Mouse (Mus musculus) T-helper 17 cell (primary cell): ENCODE data around the gene Tmbim6.
"Not testable (repeated sequence)": the region's sequence is repeated elsewhere in the genome, so short reads cannot be mapped to it uniquely, and the experiment has no call there.

ENCODE experiments used
- in situ Hi-C, 2 experiments: fragments of 300-600 bp; cut with MboI, MseI; formaldehyde crosslinking; loops; 1 replicate in 1 of 2; 2 replicates in 1 of 2; pipeline ENCODE4 v1.15.1; 2025; ENCODE audit warnings: high pct_unique_total_duplicates in 2 of 2

Tmbim6 gene

DNA sequence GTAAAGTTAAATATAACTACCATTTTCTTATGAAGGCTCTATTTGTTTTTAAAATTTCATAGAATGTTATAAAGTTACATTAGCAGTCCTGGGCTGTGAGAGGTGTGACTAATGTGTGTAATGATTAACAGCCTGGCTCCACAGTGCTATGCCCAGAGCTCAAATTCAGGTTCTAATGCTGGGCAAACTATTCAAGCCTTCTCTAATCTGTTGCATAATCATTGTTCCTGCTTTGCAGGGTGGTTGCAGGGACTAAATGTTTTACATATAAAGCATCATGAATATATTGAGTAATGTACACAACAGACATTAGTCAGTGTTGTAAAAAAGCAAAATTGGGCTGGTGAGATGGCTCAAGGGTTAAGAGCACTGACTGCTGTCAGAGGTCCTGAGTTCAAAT, 9.8 kb upstream of the Tmbim6 start:
- in situ Hi-C loops: no loop called here

DNA sequence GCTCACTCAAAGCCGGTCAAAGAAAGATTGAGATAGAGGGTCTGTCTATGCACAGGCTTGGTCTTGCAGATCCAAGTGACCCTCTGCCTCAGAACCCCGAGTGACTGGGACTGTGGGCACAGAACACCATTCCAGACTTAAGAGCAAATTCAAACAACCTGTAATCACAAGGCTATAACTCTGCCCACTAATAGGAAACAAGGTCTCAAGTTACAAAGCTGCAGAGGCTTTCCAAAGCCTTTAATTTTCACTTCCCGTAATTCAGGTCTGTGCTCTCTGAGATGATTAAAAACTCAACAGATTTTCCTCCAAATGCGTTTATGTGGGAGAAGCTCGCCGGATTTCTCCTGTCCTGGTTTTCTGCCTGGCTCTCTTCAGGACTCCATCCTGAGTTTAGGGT, 8.6 kb upstream of the Tmbim6 start:
- in situ Hi-C loops: no loop called here

DNA sequence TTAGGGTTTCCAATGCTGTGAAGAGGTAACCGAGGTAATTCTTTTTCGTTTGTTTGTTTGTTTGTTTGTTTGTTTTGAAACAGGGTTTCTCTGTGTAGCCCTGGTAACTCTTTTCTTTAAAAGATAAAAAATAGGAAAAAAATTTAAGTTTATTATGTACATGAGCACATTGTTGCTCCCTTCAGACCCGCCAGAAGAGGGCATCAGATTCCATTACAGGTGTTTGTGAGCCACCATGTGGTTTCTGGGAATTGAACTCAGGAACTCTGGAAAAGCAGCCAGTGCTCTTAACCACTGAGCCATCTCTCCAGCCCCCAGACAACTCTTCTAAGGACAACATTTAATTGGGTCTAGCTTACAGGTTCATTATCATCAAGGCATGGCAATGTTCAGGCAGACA, 6.6 kb upstream of the Tmbim6 start:
- in situ Hi-C loops: not testable (repeated sequence)

DNA sequence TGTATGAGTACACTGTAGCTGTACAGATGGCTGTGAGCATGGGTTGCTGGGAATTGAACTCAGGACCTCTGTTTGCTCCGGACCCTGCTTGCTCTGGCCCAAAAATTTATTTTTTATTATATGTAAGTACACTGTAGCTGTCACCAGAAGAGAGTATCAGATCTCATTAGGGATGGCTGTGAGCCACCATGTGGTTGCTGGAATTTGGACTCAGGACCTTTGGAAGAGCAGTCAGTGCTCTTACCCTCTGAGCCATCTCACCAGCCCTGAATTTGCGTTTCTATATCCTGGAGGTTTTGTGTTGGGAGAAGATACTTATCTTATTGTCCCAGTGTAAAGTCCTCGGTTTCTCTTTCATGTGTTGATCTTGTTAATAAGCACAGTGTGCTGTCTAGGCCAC, 5.9 kb upstream of the Tmbim6 start:
- in situ Hi-C loops: no loop called here

DNA sequence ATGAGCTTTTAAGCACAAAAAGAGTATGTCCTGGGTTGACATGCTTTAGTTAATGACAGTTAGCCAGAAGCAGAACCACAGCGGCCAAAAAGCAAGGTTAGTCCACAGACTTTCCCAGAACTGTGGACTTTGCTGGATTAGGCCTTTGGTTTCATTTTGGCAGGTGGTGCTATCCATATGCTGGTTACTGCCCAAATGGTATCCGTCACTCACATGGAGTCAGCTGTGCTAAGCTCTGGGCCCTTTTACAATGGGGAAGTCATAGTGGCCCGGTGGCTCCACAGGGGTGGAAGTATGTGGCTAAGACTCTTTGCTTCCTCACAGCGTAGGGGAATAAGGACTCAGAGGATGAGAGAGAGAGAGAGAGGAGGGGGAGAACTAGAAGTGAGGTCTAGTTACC, 4.7 kb upstream of the Tmbim6 start:
- in situ Hi-C loops: no loop called here

DNA sequence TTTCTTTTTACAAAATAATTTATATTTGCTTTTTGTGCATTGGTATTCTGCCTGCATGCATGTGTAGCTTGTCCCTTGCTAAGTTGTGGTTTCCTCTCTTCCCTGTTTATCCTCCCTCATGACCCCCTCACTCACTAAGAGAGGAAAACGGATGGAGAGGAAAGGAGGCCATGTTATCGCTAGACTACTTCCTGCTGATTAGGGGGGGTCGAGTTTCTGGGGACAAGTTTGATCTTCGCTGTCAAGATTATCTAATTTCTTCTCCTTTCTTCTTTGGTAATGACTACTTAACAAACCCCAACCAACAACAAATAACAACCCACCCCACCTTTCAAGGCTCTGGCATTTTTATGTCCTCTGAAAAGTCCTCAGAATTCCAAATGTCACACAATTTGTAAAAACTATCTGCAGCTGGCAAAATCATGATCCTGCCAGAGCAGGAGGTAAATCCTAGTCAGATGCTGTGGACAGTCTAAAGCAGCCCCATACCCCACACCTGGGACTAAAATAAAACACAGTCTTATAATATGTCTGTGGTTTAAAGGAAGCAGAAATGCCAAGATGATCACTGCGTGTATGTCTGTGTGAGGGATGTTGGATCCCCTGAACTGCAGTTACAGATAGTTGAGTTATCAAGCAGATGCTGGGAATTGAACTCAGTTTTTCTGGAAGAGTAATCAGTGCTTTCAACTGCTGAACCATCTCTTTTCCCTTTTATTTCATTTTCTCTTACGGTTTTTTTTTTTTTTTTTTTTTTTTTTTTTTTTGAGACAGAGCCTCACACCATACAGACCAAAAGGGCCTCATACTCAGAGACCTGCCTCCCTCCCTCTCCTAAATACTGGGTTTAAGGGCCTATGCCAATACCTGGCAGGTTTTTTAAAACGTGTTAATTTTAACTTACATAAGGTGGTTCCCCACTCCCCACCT, 1.9 kb upstream of the Tmbim6 start:
- in situ Hi-C loops: no loop called here

DNA sequence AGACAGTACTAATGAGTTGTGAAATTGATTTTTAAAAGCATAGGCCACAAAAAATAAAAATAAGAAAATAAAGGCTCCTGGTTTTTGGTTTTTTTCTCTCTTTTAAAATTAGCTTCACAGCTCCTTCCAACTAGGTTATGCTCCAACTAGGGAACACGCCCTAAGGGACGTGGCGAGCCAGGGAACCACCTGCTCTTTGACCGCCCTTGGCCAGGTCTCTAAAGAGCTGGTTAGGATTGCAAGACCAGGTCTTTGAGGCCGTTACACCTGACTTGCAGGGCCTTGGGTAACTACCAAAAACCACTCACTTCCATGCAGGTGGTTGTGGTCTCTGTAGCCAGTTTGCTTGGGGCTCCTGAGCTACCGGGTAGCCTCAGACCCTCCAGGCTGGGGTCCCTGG, 707 bp upstream of the Tmbim6 start:
- in situ Hi-C loops: no loop called here

DNA sequence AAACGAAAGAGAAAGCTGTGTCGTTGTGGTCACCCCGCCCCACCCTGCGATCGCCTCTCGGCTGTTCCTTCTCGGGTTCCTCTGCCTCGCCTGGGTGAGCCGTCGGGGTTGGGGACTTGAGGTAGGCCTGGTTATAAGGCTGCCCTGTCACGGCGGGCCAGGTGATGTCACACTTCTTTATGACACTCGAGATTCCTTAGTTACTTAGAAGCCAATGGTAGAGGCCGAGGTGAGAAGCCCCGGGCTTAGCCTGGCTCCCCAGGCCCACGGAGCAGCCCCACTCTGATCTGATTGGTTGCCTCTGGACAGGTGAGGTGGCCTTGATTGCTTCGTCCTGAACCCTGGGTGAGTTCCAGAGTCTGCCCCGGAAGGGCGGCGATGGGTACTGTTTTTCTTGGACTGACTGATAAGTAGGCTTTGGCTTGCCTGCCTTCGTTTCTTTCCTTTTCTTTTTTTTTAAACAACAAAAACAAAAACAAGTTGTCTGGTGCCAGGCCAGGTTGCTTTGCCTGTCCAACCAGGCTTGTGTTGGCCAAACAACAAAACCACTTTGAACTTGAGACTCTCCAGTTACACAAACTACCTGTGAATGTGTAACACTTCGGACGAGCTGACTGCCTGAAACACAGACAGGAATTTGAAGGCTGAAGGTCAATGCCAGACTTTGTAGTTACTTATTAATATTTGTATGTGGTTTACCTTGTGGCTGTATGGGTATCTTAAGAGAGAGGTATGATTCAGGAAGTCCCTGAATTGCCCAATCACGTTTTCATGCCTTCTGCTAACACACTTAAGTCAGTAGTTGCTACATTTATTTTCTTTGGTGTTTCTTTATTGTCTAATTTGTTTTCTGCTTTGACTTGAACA, 937 bp downstream of the Tmbim6 start:
- in situ Hi-C loops: no loop called here

DNA sequence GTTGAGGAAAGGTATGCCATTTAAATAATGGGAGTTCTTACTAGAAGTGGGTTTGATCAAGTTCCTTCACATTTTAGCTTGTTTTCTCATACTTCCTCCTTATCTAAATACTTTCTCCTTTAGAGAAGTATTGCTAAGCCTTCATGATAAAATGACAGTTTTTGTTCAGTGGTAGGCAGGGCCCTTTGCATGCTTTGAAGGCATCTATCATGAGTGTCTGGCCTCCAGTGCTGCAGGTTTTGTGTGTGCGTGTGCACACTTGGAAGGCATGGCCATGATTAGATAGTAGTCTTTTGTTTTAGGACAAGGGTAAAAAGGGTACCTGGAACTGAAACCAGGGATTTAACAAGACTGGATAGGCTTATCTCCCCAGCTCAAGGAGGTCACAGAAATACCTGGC, 3.8 kb downstream of the Tmbim6 start:
- in situ Hi-C loops: no loop called here

DNA sequence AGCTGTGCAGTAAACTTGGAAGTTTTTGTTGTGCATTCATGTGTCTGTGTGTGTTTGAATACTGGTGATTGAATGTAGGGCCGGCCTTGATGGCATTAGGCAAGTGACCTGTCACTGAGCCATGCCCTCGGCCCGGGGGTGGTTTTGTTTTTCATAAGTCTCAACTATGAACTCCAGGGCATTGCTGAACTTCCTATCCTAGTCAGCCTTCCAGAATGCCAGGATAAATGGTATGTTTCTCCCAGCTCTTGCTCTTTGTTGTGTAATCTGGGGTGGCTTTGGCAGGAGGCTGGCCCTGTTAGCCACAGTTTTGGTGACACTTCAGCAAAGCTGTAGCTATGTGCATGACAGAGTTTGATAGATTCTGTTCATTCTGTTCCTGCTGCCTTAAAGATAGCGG, 4.2 kb downstream of the Tmbim6 start:
- in situ Hi-C loops: no loop called here

DNA sequence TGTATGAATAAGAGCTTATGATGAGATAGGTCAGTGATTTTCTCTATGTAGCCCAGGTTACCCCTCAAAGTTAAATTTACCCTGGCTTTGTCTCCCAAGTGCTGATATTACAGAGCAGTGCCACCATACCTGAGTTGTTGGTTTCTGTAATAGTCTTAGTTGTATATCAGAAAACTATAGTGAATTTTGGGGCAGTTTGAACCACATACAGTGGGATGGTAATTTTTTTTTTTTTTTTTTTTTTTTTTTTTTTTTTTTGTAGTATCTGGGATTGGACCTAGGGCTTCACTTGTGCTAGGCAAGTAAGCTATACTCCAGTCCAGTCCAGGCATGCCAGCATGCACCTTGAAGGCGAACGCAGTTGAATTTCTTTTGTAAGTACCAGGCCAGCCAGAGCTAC, 4.9 kb downstream of the Tmbim6 start:
- in situ Hi-C loops: no loop called here

DNA sequence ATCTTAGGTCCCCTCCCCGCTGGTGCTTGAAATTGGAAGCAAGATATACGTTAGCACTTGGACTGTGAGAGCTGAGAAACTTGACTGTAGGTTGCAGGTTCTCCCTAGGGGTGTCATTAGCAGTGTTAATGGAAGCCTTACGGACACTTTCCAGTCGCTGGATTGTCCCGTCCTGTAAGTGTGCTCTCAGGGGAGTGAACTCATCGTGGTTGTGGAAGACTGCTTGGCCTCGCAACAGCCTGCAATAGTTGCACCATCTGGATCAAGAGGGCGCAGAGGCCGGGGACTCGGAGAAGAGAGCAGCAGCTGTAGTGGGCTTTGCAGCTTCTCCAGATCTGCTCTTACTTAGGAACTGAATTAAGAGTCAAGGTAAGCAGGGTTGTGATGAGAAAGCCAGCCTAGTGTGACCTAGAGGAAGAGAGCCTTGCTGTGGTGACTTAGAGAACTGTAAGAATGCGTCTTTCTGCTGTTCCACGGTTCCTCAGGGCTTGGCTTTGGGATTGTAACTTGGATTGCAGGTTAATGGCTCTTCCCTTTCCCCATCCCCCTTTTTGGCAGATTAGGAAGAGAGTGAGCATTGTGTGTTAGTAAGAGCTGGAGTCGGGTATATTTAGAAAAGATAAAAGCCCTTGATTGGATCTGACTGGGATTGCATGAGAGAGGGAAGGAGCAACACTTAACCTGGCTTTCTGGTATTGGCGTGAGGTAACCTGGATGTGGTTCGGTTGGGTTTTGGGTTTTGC, 7.0 kb downstream of the Tmbim6 start:
- in situ Hi-C loops: no loop called here

DNA sequence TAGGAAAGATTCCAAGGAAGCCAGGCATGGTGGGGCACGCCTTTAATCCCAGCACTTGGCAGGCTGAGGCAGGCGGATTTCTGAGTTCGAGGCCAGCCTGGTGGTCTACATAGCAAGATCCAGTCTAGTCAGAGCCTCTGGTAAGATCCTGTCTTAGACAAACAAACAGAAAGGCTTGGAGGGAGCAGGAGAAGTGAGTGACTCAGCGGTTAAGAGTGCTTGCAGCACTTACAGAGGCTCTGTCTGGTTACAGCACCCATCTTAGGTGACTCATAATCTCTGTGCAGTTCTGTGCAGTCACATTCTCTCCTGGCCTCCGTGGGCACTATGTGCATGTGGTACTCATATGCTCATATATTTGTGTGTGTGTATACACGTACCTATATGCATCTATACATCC, 7.9 kb downstream of the Tmbim6 start:
- in situ Hi-C loops: no loop called here

DNA sequence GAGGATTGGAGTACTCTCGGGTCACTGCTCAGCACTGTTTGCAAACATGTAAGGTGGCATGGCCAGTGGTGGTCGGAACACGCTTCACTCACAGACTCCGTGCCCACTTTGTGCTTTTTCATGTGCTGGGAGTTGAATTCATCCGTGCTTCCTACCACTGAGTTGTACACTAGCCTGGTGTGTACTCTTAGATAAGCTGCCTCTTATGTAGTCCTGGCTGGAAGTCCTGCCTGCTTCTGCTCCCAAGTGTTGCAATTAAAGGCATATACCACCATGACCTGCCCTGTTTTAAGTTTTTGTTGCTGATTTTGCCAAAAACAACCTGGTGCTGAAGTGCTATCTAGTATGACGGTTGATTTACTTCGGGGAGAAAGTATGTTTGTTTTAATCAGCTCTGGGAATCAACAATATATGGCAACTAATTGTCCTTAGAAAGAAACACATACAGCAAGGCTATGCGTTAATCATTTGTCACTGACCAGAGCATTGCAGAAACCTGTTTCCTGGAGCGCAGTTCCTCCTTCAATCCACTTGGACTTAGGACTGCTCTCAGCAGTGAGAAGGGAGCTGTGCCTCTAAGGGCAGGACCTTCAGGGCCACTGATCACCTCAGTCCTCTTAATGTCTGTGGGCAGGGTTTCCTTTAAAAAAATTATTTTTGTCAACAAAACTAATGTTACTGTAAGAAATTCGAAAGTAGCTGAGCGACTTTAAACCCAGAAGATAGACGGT, 10.6 kb downstream of the Tmbim6 start:
- in situ Hi-C loops: no loop called here

DNA sequence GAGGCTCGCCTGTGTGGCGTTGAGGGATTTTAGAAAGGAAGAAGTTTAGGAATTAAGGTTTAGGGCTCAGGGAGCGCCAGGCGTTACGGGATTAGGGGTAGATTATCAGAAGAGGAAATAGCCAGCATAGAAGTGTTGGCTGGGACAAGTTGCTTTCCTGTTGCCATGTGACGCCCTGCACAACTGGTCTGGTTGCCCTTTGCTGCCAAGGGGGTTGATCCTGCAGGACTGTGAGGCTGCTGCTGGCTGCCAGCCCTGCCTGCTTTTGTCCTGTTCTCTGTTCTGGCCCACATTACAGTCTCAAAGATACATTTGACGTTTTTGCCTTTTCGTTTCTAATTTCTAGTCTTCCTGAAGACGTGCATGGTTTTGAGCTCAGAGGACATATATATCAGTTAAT, 12.5 kb downstream of the Tmbim6 start:
- in situ Hi-C loops: no loop called here

DNA sequence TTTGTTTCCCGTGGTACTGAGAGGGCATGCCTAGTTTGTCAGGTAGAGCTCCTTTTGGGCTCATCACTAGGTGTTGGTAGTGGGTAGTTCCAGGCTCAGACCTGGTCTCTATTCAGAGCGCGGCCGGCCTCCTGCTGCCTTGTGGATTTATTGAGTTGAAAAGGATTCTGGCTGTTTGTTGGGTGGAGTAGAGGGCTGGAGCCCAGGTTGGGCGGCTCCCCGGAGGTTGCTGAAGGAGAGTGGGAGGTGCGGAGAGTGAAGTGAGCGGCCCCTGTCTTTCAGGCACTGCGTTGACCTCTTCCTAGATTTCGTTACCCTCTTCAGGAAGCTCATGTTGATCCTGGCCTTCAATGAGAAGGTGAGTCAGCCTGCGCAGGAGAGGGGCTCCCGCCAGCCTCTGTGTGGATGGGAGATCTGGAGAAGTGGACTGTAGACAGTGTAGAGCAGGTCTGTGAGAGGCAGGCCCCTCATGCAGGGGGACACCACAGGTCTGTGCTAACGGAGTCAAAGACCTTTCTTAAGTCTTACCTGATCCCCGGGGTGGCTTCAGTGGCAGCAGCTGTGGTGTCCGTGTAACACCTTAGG, 14.4 kb downstream of the Tmbim6 start:
- in situ Hi-C loops: no loop called here

DNA sequence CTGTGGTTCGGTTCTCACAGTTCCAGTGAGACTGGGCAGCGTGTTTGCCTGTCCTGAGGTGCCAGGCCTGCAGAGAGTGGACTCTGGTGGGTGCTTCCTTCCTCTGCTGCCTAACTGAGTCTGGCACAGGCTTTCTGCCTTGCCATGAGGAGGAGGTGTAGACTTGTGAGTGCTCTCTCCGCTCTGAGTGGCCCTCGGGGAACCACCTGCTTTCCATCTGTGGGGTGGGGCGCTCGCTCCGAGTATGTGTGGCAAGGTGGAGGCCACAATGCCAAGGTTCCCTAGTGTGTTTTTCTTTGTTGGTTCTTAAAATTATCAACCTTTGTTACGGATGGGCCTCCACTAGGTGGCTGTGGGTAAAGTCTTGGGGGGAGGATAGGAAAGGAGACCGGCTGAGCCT, 16.2 kb downstream of the Tmbim6 start:
- in situ Hi-C loops: no loop called here

DNA sequence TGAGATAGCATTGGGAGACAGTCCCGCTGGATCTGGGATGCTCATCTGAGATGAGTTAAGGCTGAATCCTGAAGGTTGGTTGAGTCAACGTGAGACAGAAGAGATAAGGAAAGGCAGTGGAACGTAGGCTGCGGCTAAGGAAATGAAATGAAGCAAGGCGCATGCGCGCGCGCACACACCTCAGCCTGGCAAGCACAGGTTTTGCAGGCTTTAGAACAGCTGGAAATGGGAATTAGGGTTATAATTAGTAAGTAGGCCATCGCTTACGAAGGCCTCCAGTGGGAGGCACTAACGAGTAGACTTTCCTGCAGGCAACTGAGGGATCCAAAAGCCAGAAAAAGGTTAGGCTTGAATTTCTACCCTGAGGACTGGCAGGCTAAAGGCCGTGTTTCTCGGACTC, 19.1 kb downstream of the Tmbim6 start:
- in situ Hi-C loops: no loop called here

DNA sequence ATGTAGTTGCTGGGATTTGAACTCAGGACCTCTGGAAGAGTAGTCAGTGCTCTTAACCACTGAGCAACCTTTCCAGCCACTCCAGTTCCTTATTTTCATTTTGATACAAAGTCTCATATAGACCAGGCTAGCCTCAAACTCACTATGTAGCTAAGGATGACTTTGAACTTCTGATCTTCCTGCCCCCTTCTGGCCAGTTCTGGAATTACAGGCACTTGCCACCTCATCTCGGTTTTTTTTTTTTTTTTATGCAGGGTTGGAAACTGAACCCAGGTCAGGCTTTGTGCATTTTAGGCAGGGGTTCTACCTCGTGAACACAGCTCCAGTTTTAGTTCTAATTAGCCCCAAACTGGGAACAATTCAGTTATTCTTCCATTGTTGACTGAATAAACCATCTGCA, 23.1 kb downstream of the Tmbim6 start:
- in situ Hi-C loops: no loop called here

DNA sequence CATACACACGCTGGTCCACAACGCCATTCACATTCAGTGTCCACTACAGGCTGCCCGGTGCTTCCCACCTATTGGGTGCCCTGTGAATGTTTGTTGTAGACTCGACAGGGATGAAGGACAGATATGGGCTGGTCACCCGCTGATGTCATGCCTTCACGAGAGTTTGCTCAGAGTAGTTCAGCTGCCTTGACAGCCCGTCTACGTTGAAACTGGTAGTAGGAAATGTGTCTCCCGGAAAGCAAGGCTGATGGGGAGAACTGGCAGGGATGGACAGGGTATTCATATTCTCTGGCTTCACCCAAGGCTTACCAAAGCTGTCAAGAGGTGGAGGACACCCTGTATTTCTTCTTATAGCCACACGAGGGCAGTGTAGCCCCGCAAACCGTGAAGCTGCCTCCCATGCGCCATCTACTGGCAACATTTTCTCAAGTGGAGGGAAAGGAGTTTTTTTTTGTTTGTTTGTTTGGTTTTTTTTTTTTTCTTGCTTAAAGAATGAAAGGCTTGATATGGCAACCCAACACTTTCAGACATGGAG, 23.7 kb downstream of the Tmbim6 start:
- in situ Hi-C loops: no loop called here

DNA sequence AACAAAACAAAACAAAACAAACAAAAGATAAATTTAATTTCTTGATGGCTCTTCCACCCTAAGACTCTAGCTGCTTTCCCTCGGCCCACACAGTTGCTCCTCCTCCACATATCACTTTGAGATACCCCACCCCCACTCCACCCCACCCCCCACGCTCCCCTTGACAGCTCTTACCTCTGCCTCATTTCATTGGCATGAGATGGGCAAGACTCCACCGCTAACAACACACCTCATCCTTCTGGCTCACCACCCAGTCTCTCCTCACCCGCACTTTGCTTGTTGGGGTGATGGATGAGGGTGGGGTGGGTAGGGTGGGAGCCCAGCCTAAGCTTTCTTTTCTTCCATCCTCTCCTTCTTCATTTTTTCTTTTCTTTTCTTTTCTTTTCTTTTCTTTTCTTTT, 24.3 kb downstream of the Tmbim6 start:
- in situ Hi-C loops: no loop called here
